Mouse (Mus musculus) liver, postnatal 0 days (tissue): ENCODE results near the gene Col23a1.
A peak's percentile ranks its signal among the peaks of the same experiment; 100 is the strongest.

Source experiments
- CTCF ChIP-seq: sonication (generic); IDR thresholded peaks from 2 replicates; pipeline ENCODE4 v1.5.1; 2016; ENCODE audit warnings: antibody characterized with exemption, low read depth
- EP300 ChIP-seq: IDR thresholded peaks from 2 replicates; pipeline ENCODE4 v1.6.1; 2016; ENCODE audit warnings: antibody characterized with exemption, low read depth, mild to moderate bottlenecking

GRCm38 (mm10) chr11:51326908-51327307 is 37.2 kb downstream of the Col23a1 start:
- TF ChIP-seq CTCF (peak; percentile 20; the same call in 1 of the 2 replicates), EP300 (no peak)
